Mouse (Mus musculus) intestine, postnatal 0 days (tissue): Measurements from ENCODE around the gene Lbhd2. TPM values are rescaled to one million over a fixed set of nuclear protein-coding genes. Genes with fewer than 3 reads are reported as not detected.

Experiments
- ATAC-seq: fragments of 200-750 bp; cut with Nextera tagmentation; 2 replicates; pipeline ENCODE4 v1.8.0; 2017; ENCODE audit warnings: mild to moderate bottlenecking, moderate TSS enrichment, moderate library complexity
- H3K27ac ChIP-seq: fragments of 300-500 bp; sonication (generic); 2 replicates; pipeline ENCODE4 v1.5.1; 2014; ENCODE audit warnings: mild to moderate bottlenecking, low read depth, low read length, moderate library complexity
- H3K27me3 ChIP-seq: fragments of 300-500 bp; sonication (generic); replicated peaks from 2 replicates; pipeline ENCODE4 v1.6.1; 2014; ENCODE audit warnings: low read length, mixed read lengths; ENCODE audit not compliant: control insufficient read depth, insufficient read depth
- H3K36me3 ChIP-seq: fragments of 300-500 bp; sonication (generic); 2 replicates; pipeline ENCODE4 v1.6.1; 2014; ENCODE audit warnings: mild to moderate bottlenecking, moderate library complexity; ENCODE audit not compliant: control insufficient read depth, insufficient read depth
- H3K4me1 ChIP-seq: fragments of 300-500 bp; sonication (generic); replicated peaks from 2 replicates; pipeline ENCODE4 v1.6.1; 2014; ENCODE audit warnings: antibody characterized with exemption, low read length, mixed read lengths; ENCODE audit not compliant: control insufficient read depth, insufficient read depth
- H3K4me2 ChIP-seq: fragments of 300-500 bp; sonication (generic); replicated peaks from 2 replicates; pipeline ENCODE4 v1.6.1; 2014; ENCODE audit warnings: low read depth, mild to moderate bottlenecking, moderate library complexity
- H3K4me3 ChIP-seq: fragments of 300-500 bp; sonication (generic); 2 replicates; pipeline ENCODE4 v1.5.1; 2014; ENCODE audit warnings: low read depth, low read length
- H3K9ac ChIP-seq: fragments of 300-500 bp; sonication (generic); 2 replicates; pipeline ENCODE4 v1.6.1; 2014; ENCODE audit warnings: mild to moderate bottlenecking, low read depth, low read length
- H3K9me3 ChIP-seq: fragments of 300-500 bp; sonication (generic); 2 replicates; pipeline ENCODE4 v1.6.1; 2016; ENCODE audit warnings: mixed run types; ENCODE audit not compliant: control insufficient read depth
- CTCF ChIP-seq: sonication (generic); IDR thresholded peaks from 2 replicates; pipeline ENCODE4 v1.5.1; 2016; ENCODE audit warnings: low read depth, mild to moderate bottlenecking, control low read depth, antibody characterized with exemption, moderate library complexity
- WGBS: fragments of 180-500 bp; shearing (Covaris S2); extraction: QIAGEN DNeasy Blood & Tissue Kit; methylation state at CpG from one replicate; pipeline ENCODE4 v1.1.7; 2014; 5-methylcytosine and 5-hydroxymethylcytosine counted together
- polyA plus RNA-seq: library from polyadenylated mRNA; unstranded; fragments of >200 nt; fragmentation: Nextera tagmentation; extraction: Ambion mirVana; gene quantifications from 2 replicates; pipeline ENCODE4 v1.2.1, GENCODE M21; 2015

Gene Lbhd2
- polyA plus RNA-seq, 1 experiment from 2014 or later, result 2.8 TPM

- Histone ChIP-seq H3K9ac (no peak overlapping the region), H3K4me3 (no peak overlapping the region), H3K4me1 (peaks cover 4% of the 10 kb centered on the region), H3K27me3 (peaks cover 35% of the 10 kb centered on the region), H3K27ac (no peak overlapping the region), H3K36me3 (no peaks in the 10 kb centered on the region; the same call in 1 of the 2 replicates), H3K4me2 (peak overlapping the region; percentile 47), H3K9me3 (no peaks in the 10 kb centered on the region)
- TF ChIP-seq CTCF, result no peak
- WGBS, result 32% methylated on average over 5 of the region's 5 CpGs
- peak; percentile 67 for ATAC-seq
Observed at GRCm38 (mm10) chr12:111422852-111423251, 16.2 kb downstream of the Lbhd2 start.

DNA sequence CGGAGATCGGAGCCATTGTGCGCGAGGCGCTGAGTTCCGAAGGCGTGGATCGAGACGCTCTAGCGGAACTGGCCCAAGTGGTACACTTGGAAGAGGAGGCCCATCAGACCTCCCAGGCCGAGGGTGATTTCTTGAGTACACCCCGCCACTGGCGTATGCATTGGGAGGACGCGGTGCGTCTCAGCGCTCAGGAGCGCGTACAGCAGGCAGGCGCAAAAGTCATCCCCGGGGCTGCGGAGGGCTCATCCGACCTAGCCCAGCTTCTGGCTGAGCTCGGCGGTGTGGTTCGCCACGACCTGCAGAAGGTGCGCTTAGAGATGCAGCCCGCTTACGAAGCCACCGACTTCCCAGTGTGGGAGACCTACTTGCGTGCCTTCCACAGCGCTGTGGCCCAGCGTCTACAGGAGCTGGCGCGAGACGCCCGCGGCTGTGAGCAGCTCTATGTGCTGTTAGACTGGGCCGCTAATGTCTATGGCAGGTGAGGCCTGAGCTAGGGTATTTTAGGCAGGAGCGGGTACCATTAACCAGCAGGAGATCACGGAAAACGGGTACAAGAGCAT is 17.0 kb downstream of the Lbhd2 start:
- 25% methylated on average over 43 of the region's 43 CpGs for WGBS
- no peak overlapping the region for H3K9ac ChIP-seq

DNA sequence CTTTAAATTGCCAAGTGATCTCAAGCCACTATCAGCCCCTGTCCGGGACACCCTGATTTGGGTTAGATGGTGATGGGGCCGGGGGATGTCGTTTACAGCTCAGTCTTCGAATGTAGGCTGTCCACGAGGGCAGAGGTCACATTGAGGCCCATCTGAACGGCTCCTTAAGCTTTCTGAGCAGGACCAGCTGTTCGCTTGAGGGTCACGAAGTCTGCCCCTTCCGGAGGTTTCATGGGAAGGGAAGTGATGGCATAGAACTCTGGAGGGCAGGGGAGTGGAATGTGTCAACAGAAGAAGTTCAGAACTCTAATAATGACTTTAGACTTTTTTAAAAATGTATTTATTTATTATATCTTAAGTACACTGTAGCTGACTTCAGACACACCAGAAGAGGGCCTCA is 17.9 kb downstream of the Lbhd2 start:
- Histone ChIP-seq H3K9ac (no peak overlapping the region), H3K4me1 (peaks cover 6% of the 10 kb centered on the region), H3K36me3 (no peaks in the 10 kb centered on the region; the same call in 1 of the 2 replicates), H3K27me3 (peaks cover 35% of the 10 kb centered on the region), H3K9me3 (no peaks in the 10 kb centered on the region), H3K4me2 (0 out of 2 replicates have a peak overlapping the region, but pooled peaks have one; percentile 7), H3K4me3 (no peak overlapping the region), H3K27ac (no peak overlapping the region)
- no peak for TF ChIP-seq CTCF
- no peak for ATAC-seq
- WGBS, result 43% methylated on average over 9 of the region's 9 CpGs

More for the DNA sequence above, 17.0 kb downstream of the Lbhd2 start:
- no peak for ATAC-seq
- Histone ChIP-seq H3K9me3 (no peaks in the 10 kb centered on the region), H3K36me3 (no peaks in the 10 kb centered on the region; the same call in 1 of the 2 replicates), H3K4me3 (peak overlapping the region; percentile 16; the same call in 1 of the 2 replicates), H3K4me1 (peaks cover 6% of the 10 kb centered on the region), H3K4me2 (peak overlapping the region; percentile 47), H3K27ac (no peak overlapping the region), H3K27me3 (peaks cover 35% of the 10 kb centered on the region)
- no peak for TF ChIP-seq CTCF

GRCm38 (mm10) chr12:111425258-111425657 is 18.6 kb downstream of the Lbhd2 start:
- 9% methylated on average over 15 of the region's 15 CpGs for WGBS

GRCm38 (mm10) chr12:111425789-111426460 is 19.3 kb downstream of the Lbhd2 start:
- Histone ChIP-seq H3K36me3 (no peaks in the 10 kb centered on the region; the same call in 1 of the 2 replicates), H3K4me1 (peaks cover 3% of the 10 kb centered on the region), H3K27ac (no peak overlapping the region), H3K9ac (no peak overlapping the region), H3K9me3 (no peaks in the 10 kb centered on the region), H3K4me3 (peak overlapping the region; percentile 11; the same call in 1 of the 2 replicates), H3K4me2 (0 out of 2 replicates have a peak overlapping the region, but pooled peaks have one; percentile 13), H3K27me3 (peaks cover 35% of the 10 kb centered on the region)
- no peak for ATAC-seq
- 17% methylated on average over 29 of the region's 29 CpGs for whole genome bisulfite sequencing
- peak; percentile 97 for TF ChIP-seq CTCF

More at GRCm38 (mm10) chr12:111425258-111425657, 18.6 kb downstream of the Lbhd2 start:
- Histone ChIP-seq H3K27ac (no peak overlapping the region), H3K4me2 (peak overlapping the region; percentile 2; the same call in 1 of the 2 replicates), H3K27me3 (peaks cover 35% of the 10 kb centered on the region), H3K9ac (no peak overlapping the region), H3K4me3 (peak overlapping the region; percentile 11; the same call in 1 of the 2 replicates), H3K9me3 (no peaks in the 10 kb centered on the region), H3K36me3 (no peaks in the 10 kb centered on the region; the same call in 1 of the 2 replicates), H3K4me1 (peaks cover 6% of the 10 kb centered on the region)
- no peak for ATAC-seq
- TF ChIP-seq CTCF, result peak; percentile 92

GRCm38 (mm10) chr12:111427438-111428113 is 21.0 kb downstream of the Lbhd2 start:
- no peaks in the 10 kb centered on the region for H3K9me3 ChIP-seq
- 0 out of 2 replicates have a peak overlapping the region, but pooled peaks have one; percentile 63 for H3K4me2 ChIP-seq
- H3K36me3 ChIP-seq, result no peaks in the 10 kb centered on the region; the same call in 1 of the 2 replicates
- TF ChIP-seq CTCF, result peak; percentile 29
- peaks cover 27% of the 10 kb centered on the region for H3K27me3 ChIP-seq
- no peak overlapping the region for H3K9ac ChIP-seq
- H3K27ac ChIP-seq, result peak overlapping the region; percentile 84; the same call in 1 of the 2 replicates
- 0 out of 2 replicates have a peak, but pooled peaks have one; percentile 2 for ATAC-seq
- 56% methylated on average over 12 of the region's 12 CpGs for WGBS
- H3K4me1 ChIP-seq, result peaks cover 7% of the 10 kb centered on the region
- no peak overlapping the region for H3K4me3 ChIP-seq
